Mouse (Mus musculus) c-Kit-positive CD71-negative TER-119-negative erythroid progenitor cells, embryonic 14.5 days (primary cell): ENCODE measurements around the gene Fam25c.
A peak's percentile ranks its signal among the peaks of the same experiment; 100 is the strongest.
"Not testable (repeated sequence)": the region's sequence is repeated elsewhere in the genome, so short reads cannot be mapped to it uniquely, and the experiment has no call there.

Experiments used
- DNase-seq: peaks from one replicate; pipeline ENCODE4 v3.0.0-alpha.2; 2013; ENCODE audit warnings: low read depth

Gene Fam25c

GRCm38 (mm10) chr14:34327618-34328017 lies 27.6 kb downstream of the Fam25c start:
- no peak for DNase-seq

- DNase-seq: no peak
Observed at GRCm38 (mm10) chr14:34326606-34327005, 28.6 kb downstream of the Fam25c start.

GRCm38 (mm10) chr14:34323576-34324085 lies 31.6 kb downstream of the Fam25c start:
- no peak for DNase-seq

GRCm38 (mm10) chr14:34318113-34318512 lies 37.1 kb downstream of the Fam25c start:
- no peak for DNase-seq

GRCm38 (mm10) chr14:34317431-34317830 lies 37.8 kb downstream of the Fam25c start:
- DNase-seq: no peak

- no peak for DNase-seq
Observed at GRCm38 (mm10) chr14:34316346-34316745, 38.9 kb downstream of the Fam25c start.

GRCm38 (mm10) chr14:34314796-34315195 lies 40.4 kb downstream of the Fam25c start:
- no peak for DNase-seq

GRCm38 (mm10) chr14:34314383-34314782 lies 40.9 kb downstream of the Fam25c start:
- DNase-seq: not testable (repeated sequence)

- no peak for DNase-seq
Observed at GRCm38 (mm10) chr14:34313612-34314011, 41.6 kb downstream of the Fam25c start.

- no peak for DNase-seq
Observed at GRCm38 (mm10) chr14:34312339-34313048, 42.7 kb downstream of the Fam25c start.

- DNase-seq: no peak
Observed at GRCm38 (mm10) chr14:34311691-34312090, 43.5 kb downstream of the Fam25c start.

- DNase-seq: no peak
Observed at GRCm38 (mm10) chr14:34311021-34311631, 44.1 kb downstream of the Fam25c start.

- peak; percentile 78 for DNase-seq
Observed at GRCm38 (mm10) chr14:34310234-34310965, 44.8 kb downstream of the Fam25c start, which contains the start of the genes Shld2 and Glud1. TSS of gene Shld2 (minus strand) at chr14:34310493. TSS of gene Glud1 (plus strand) at chr14:34310727.

- DNase-seq: no peak
Observed at GRCm38 (mm10) chr14:34309907-34310233, 45.4 kb downstream of the Fam25c start.

- no peak for DNase-seq
Observed at GRCm38 (mm10) chr14:34309266-34309665, 46.0 kb downstream of the Fam25c start.

GRCm38 (mm10) chr14:34303265-34303680 lies 52.0 kb downstream of the Fam25c start:
- no peak for DNase-seq

GRCm38 (mm10) chr14:34302681-34303242 lies 52.5 kb downstream of the Fam25c start:
- no peak for DNase-seq
